Mouse (Mus musculus) hindbrain, embryonic 15.5 days (tissue): Measurements from ENCODE around the gene Cnpy4. TPM values are rescaled to one million over a fixed set of nuclear protein-coding genes. Genes with fewer than 3 reads are reported as not detected.

Source experiments
- microRNA counts: library from miRNA; unstranded; fragments of <30 nt; microRNA quantifications from one replicate; lab custom pipeline; 2016
- microRNA-seq: library from miRNA; unstranded; fragments of <30 nt; microRNA quantifications from one replicate; pipeline ENCODE4, GENCODE M21; 2016
- polyA plus RNA-seq: library from polyadenylated mRNA; unstranded; fragments of >200 nt; fragmentation: Nextera tagmentation; extraction: Ambion mirVana; gene quantifications from 2 replicates; pipeline ENCODE4 v1.2.1, GENCODE M21; 2015

Gene Cnpy4
- polyA plus RNA-seq, 1 experiment from 2014 or later = 26.5 TPM

MicroRNA genes within 50 kb of the gene (microRNA counts, 519-probe panel; counts per million panel counts)
- microRNA mmu-miR-106b (lab: Ali Mortazavi, UCI) (3,970 counts per million, percentile 83 among the panel's probes with 10 or more counts), microRNA mmu-miR-25 (lab: Ali Mortazavi, UCI) (4,696 counts per million, percentile 94 among the panel's probes with 10 or more counts), microRNA mmu-miR-93 (lab: Ali Mortazavi, UCI) (3,913 counts per million, percentile 83 among the panel's probes with 10 or more counts)

Small RNAs within 50 kb of the gene (microRNA-seq; reads per million reads assigned to microRNA genes)
- gene Mir106b (5,764 reads per million, percentile 93 among the genes with 10 or more reads in this experiment), gene Mir25 (278 reads per million, percentile 64 among the genes with 10 or more reads in this experiment), gene Mir93 (8,003 reads per million, percentile 94 among the genes with 10 or more reads in this experiment)

Other genes starting within 250 kb of the Cnpy4 start
- 1.3 and 1.7 TPM in 2 replicates for gene Gjc3, start 224.4 kb upstream of the Cnpy4 start, polyA plus RNA-seq
- gene Azgp1, start 206.0 kb upstream of the Cnpy4 start, polyA plus RNA-seq = not detected in 2 replicates
- gene Smok3a, start 166.2 kb upstream of the Cnpy4 start, polyA plus RNA-seq = not detected in 2 replicates
- not detected in 2 replicates for gene Smok3b, start 166.1 kb upstream of the Cnpy4 start, polyA plus RNA-seq
- not detected in 2 replicates for gene Smok3c, start 134.3 kb upstream of the Cnpy4 start, polyA plus RNA-seq
- gene Zkscan1, start 102.4 kb upstream of the Cnpy4 start, polyA plus RNA-seq = 20.8 and 22.1 TPM in 2 replicates
- gene Zscan21, start 70.6 kb upstream of the Cnpy4 start, polyA plus RNA-seq = 81.4 and 82.6 TPM in 2 replicates
- 26.5 and 31.3 TPM in 2 replicates for gene Zfp113, start 31.7 kb upstream of the Cnpy4 start, polyA plus RNA-seq
- gene Cops6, start 26.4 kb upstream of the Cnpy4 start, polyA plus RNA-seq = 313 and 320 TPM in 2 replicates
- gene Ap4m1, start 15.5 kb upstream of the Cnpy4 start, polyA plus RNA-seq = 24.7 and 26.2 TPM in 2 replicates
- 85.4 and 94.5 TPM in 2 replicates for gene Mcm7, start 15.1 kb upstream of the Cnpy4 start, polyA plus RNA-seq
- 75.5 and 77.7 TPM in 2 replicates for gene Taf6, start within 50 bp of the Cnpy4 start, polyA plus RNA-seq
- gene Mblac1, start 6.8 kb downstream of the Cnpy4 start, polyA plus RNA-seq = 12.4 and 14.7 TPM in 2 replicates
- not detected in 2 replicates for gene Nxpe5, start 38.4 kb downstream of the Cnpy4 start, polyA plus RNA-seq
- gene Lamtor4, start 68.0 kb downstream of the Cnpy4 start, polyA plus RNA-seq = 108 and 111 TPM in 2 replicates
- gene BC037034, start 76.5 kb downstream of the Cnpy4 start, polyA plus RNA-seq = 17.1 and 21.1 TPM in 2 replicates
- 2.2 and 2.6 TPM in 2 replicates for gene Gal3st4, start 85.4 kb downstream of the Cnpy4 start, polyA plus RNA-seq
- gene Gm43720, start 92.5 kb downstream of the Cnpy4 start, polyA plus RNA-seq = 0.17 and 0.19 TPM in 2 replicates
- gene Gpc2, start 92.5 kb downstream of the Cnpy4 start, polyA plus RNA-seq = 147 and 149 TPM in 2 replicates
- gene Stag3, start 92.8 kb downstream of the Cnpy4 start, polyA plus RNA-seq = 9.2 and 9.8 TPM in 2 replicates
- 0.14 TPM in 1 of 2 replicates, not detected in the other for gene Pvrig, start 154.5 kb downstream of the Cnpy4 start, polyA plus RNA-seq